In genomic region chr6:54409271-54409670, GRCm38 (mm10) we compare ENCODE assay signal across 16 mouse cellular contexts. TPM values are rescaled to one million over a fixed set of nuclear protein-coding genes. Genes with fewer than 3 reads are reported as not detected.
DNase-seq lines count a peak whose midpoint lies in the region; ATAC-seq and TF ChIP-seq lines count a peak whose summit lies in the region.
"Had no signal": no experiment of that assay in that cellular context is flagged by ENCODE, and none has a peak within 500 bp of the region (broad histone marks: within the 10 kb centered on the region; RNA-seq: fewer than 3 reads in every experiment).

No protein-coding gene starts in this region.

- no peaks in the 10 kb centered on the region for H3K36me3 ChIP-seq in hindbrain, embryonic 10.5 days
- no peaks in the 10 kb centered on the region for H3K36me3 ChIP-seq in hindbrain, embryonic 12.5 days
- H3K36me3 ChIP-seq in stomach, embryonic 15.5 days, result no peaks in the 10 kb centered on the region
- H3K36me3 ChIP-seq in stomach, postnatal 0 days (ENCODE audit: control insufficient read depth, insufficient read depth, low read length), result no peaks in the 10 kb centered on the region
- H3K36me3 ChIP-seq in heart, embryonic 16.5 days (ENCODE audit: control insufficient read depth, insufficient read depth), result no peaks in the 10 kb centered on the region
- H3K36me3 ChIP-seq: embryonic facial prominence, embryonic 12.5 days; midbrain, embryonic 15.5 days; neural tube, embryonic 12.5 days had no signal

- no peak for TF ChIP-seq CTCF in stomach, postnatal 0 days (IDR thresholded peaks at IDR 0.05; ENCODE audit: low read depth)

- no peak overlapping the region for H3K9ac ChIP-seq in hindbrain, embryonic 12.5 days
- no peak overlapping the region for H3K9ac ChIP-seq in stomach, embryonic 15.5 days
- H3K9ac ChIP-seq in stomach, postnatal 0 days (ENCODE audit: low read length), result no peak overlapping the region
- H3K9ac ChIP-seq in heart, embryonic 16.5 days (ENCODE audit: low read length), result peak overlapping the region; percentile 14
- H3K9ac ChIP-seq: embryonic facial prominence, embryonic 12.5 days; midbrain, embryonic 15.5 days; neural tube, embryonic 12.5 days had no signal

- H3K4me1 ChIP-seq in hindbrain, embryonic 10.5 days (replicated peaks), result peaks cover 8% of the 10 kb centered on the region; the same call in 1 of the 2 replicates
- H3K4me1 ChIP-seq in hindbrain, embryonic 12.5 days, result no peaks in the 10 kb centered on the region
- no peaks in the 10 kb centered on the region for H3K4me1 ChIP-seq in stomach, embryonic 15.5 days
- no peaks in the 10 kb centered on the region for H3K4me1 ChIP-seq in stomach, postnatal 0 days (replicated peaks; ENCODE audit: control insufficient read depth, insufficient read depth)
- H3K4me1 ChIP-seq in heart, embryonic 16.5 days (ENCODE audit: control insufficient read depth, insufficient read depth, low read length), result peaks cover 5% of the 10 kb centered on the region; the same call in 1 of the 2 replicates
- H3K4me1 ChIP-seq: embryonic facial prominence, embryonic 12.5 days; midbrain, embryonic 15.5 days; neural tube, embryonic 12.5 days had no signal

- H3K27me3 ChIP-seq in hindbrain, embryonic 10.5 days (ENCODE audit: insufficient read depth, poor library complexity, severe bottlenecking), result no peaks in the 10 kb centered on the region
- no peaks in the 10 kb centered on the region for H3K27me3 ChIP-seq in hindbrain, embryonic 12.5 days
- H3K27me3 ChIP-seq in stomach, embryonic 15.5 days (replicated peaks), result no peaks in the 10 kb centered on the region
- H3K27me3 ChIP-seq in stomach, postnatal 0 days (ENCODE audit: control insufficient read depth, insufficient read depth, low read length), result no peaks in the 10 kb centered on the region
- H3K27me3 ChIP-seq in heart, embryonic 16.5 days (ENCODE audit: control insufficient read depth, insufficient read depth, low read length), result no peaks in the 10 kb centered on the region
- H3K27me3 ChIP-seq: embryonic facial prominence, embryonic 12.5 days; midbrain, embryonic 15.5 days; neural tube, embryonic 12.5 days had no signal

- 44% methylated on average over 6 of the region's 6 CpGs for WGBS in hindbrain, embryonic 10.5 days
- 40% methylated on average over 6 of the region's 6 CpGs for WGBS in hindbrain, embryonic 12.5 days
- WGBS in stomach, embryonic 15.5 days, result 48% methylated on average over 6 of the region's 6 CpGs
- WGBS in stomach, postnatal 0 days, result 35% methylated on average over 6 of the region's 6 CpGs
- 15% methylated on average over 6 of the region's 6 CpGs for WGBS in heart, embryonic 16.5 days

- TF ChIP-seq EP300 in stomach, postnatal 0 days (optimal IDR thresholded peaks at IDR 0.05), result no peak

- DNase-seq in hindbrain, embryonic 10.5 days (ENCODE audit: low spot score), result no peak
- DNase-seq in stomach, postnatal 0 days (ENCODE audit: low spot score), result no peak
- DNase-seq in yolk sac, embryonic 10.5 days (ENCODE audit: low spot score), result peak; percentile 25
- no peak for DNase-seq in frontal cortex, postnatal 14 days (ENCODE audit: low spot score in 2 of 2)
- DNase-seq: cerebellum, adult 9-10 months; kidney, adult 8-10 months had no signal

- H3K27ac ChIP-seq in hindbrain, embryonic 10.5 days, result peak overlapping the region; percentile 23; the same call in 1 of the 2 replicates
- no peak overlapping the region for H3K27ac ChIP-seq in hindbrain, embryonic 12.5 days
- no peak overlapping the region for H3K27ac ChIP-seq in stomach, embryonic 15.5 days
- H3K27ac ChIP-seq in stomach, postnatal 0 days (replicated peaks), result no peak overlapping the region
- peak overlapping the region; percentile 50; the same call in 1 of the 2 replicates for H3K27ac ChIP-seq in heart, embryonic 16.5 days (ENCODE audit: low read length)
- H3K27ac ChIP-seq: embryonic facial prominence, embryonic 12.5 days; layer of hippocampus, adult 2 months; midbrain, embryonic 15.5 days; neural tube, embryonic 12.5 days had no signal

- H3K4me3 ChIP-seq in hindbrain, embryonic 10.5 days, result no peak overlapping the region
- no peak overlapping the region for H3K4me3 ChIP-seq in hindbrain, embryonic 12.5 days
- H3K4me3 ChIP-seq in stomach, embryonic 15.5 days (replicated peaks), result no peak overlapping the region
- no peak overlapping the region for H3K4me3 ChIP-seq in stomach, postnatal 0 days (ENCODE audit: low read depth, low read length)
- H3K4me3 ChIP-seq in heart, embryonic 16.5 days (ENCODE audit: low read length), result no peak overlapping the region
- H3K4me3 ChIP-seq: embryonic facial prominence, embryonic 12.5 days; layer of hippocampus, adult 2 months; midbrain, embryonic 15.5 days; neural tube, embryonic 12.5 days had no signal

- no peaks in the 10 kb centered on the region for H3K9me3 ChIP-seq in hindbrain, embryonic 10.5 days
- H3K9me3 ChIP-seq in hindbrain, embryonic 12.5 days (replicated peaks), result no peaks in the 10 kb centered on the region
- no peaks in the 10 kb centered on the region for H3K9me3 ChIP-seq in stomach, embryonic 15.5 days
- no peaks in the 10 kb centered on the region for H3K9me3 ChIP-seq in stomach, postnatal 0 days (ENCODE audit: control insufficient read depth, low read length)
- no peaks in the 10 kb centered on the region for H3K9me3 ChIP-seq in heart, embryonic 16.5 days (replicated peaks; ENCODE audit: control insufficient read depth, low read length)
- H3K9me3 ChIP-seq: embryonic facial prominence, embryonic 12.5 days; midbrain, embryonic 15.5 days; neural tube, embryonic 12.5 days had no signal

- ATAC-seq in hindbrain, embryonic 12.5 days (ENCODE audit: low FRiP score), result no peak
- ATAC-seq in stomach, embryonic 15.5 days (ENCODE audit: insufficient read depth, low FRiP score, low read depth), result 0 out of 2 replicates have a peak, but pooled peaks have one; percentile 39
- no peak for ATAC-seq in stomach, postnatal 0 days (ENCODE audit: low FRiP score, low TSS enrichment)
- peak; percentile 77 for ATAC-seq in heart, embryonic 16.5 days (replicated peaks; ENCODE audit: extremely low read depth, insufficient read depth, low FRiP score)
- no peak for ATAC-seq in cerebellum, adult (ENCODE audit: insufficient number of reproducible peaks, low FRiP score, low TSS enrichment)
- ATAC-seq: CD4-positive, CD25-positive, alpha-beta regulatory T cell, adult 4 months; forebrain, embryonic 16.5 days; midbrain, embryonic 15.5 days had no signal

- H3K4me2 ChIP-seq in hindbrain, embryonic 12.5 days (replicated peaks), result no peak overlapping the region
- H3K4me2 ChIP-seq in stomach, embryonic 15.5 days, result no peak overlapping the region
- no peak overlapping the region for H3K4me2 ChIP-seq in stomach, postnatal 0 days (replicated peaks; ENCODE audit: low read depth)
- H3K4me2 ChIP-seq in heart, embryonic 16.5 days (ENCODE audit: low read depth, low read length), result peak overlapping the region; percentile 42
- H3K4me2 ChIP-seq: embryonic facial prominence, embryonic 12.5 days; midbrain, embryonic 15.5 days; neural tube, embryonic 12.5 days had no signal

RNA-seq across cellular contexts. Expression of gene Wipf3, which starts 20.1 kb away (rescaled TPM):
- polyA plus RNA-seq in hindbrain, embryonic 10.5 days (2016; fragmentation: Nextera tagmentation; extraction: Ambion mirVana), result 0.77 and 1.2 TPM in 2 replicates
- 1.5 and 1.7 TPM in 2 replicates for polyA plus RNA-seq in hindbrain, embryonic 12.5 days (2016; fragmentation: Nextera tagmentation; extraction: Ambion mirVana)
- polyA plus RNA-seq in stomach, embryonic 15.5 days (2015; fragmentation: Nextera tagmentation; extraction: Ambion mirVana), result 0.89 and 1.2 TPM in 2 replicates
- polyA plus RNA-seq in stomach, postnatal 0 days (2015; fragmentation: Nextera tagmentation; extraction: Ambion mirVana), result 0.32 and 0.52 TPM in 2 replicates
- 2.8 and 3.6 TPM in 2 replicates for polyA plus RNA-seq in heart, embryonic 16.5 days (2015; fragmentation: Nextera tagmentation; extraction: Ambion mirVana)
- polyA plus RNA-seq: CD4-positive, CD25-positive, alpha-beta regulatory T cell, adult 4 months had no signal

Comparison
In these comparisons a context has a peak if more than half of its experiments do, and no peak if none do; other contexts are left out.
1. H3K27ac ChIP-seq: peak in hindbrain, embryonic 10.5 days (single experiment) and heart, embryonic 16.5 days (single experiment); none in hindbrain, embryonic 12.5 days (single experiment), stomach, embryonic 15.5 days (single experiment) and stomach, postnatal 0 days (single experiment).
2. ATAC-seq: peak in stomach, embryonic 15.5 days (single experiment) and heart, embryonic 16.5 days (single experiment); none in hindbrain, embryonic 12.5 days (single experiment), stomach, postnatal 0 days (single experiment) and cerebellum, adult (single experiment).